Mouse (Mus musculus) MEL (cell line): Measurements from ENCODE around the gene Ube2a.

Experiments used
- CTCF ChIP-seq, 3 experiments: IDR thresholded peaks in 2 of 3; conservative IDR thresholded peaks in 1 of 3; 2 replicates each; pipeline ENCODE4 v1.5.1; 2011 to 2012; ENCODE audit warnings: low read length in 3 of 3, low read depth in 2 of 3, mild to moderate bottlenecking in 2 of 3, improper control_type of control experiment in 1 of 3, inconsistent platforms in 1 of 3, mixed read lengths in 1 of 3, moderate library complexity in 1 of 3; ENCODE audit not compliant: control insufficient read depth in 1 of 3, insufficient read depth in 1 of 3, poor library complexity in 1 of 3, severe bottlenecking in 1 of 3
- POLR2A ChIP-seq, 2 experiments: IDR thresholded peaks; 2 replicates each; pipeline ENCODE4 v1.6.1; 2011 to 2012; ENCODE audit warnings: low read length in 2 of 2, mild to moderate bottlenecking in 2 of 2, control low read depth in 1 of 2, improper control_type of control experiment in 1 of 2, low read depth in 1 of 2, moderate library complexity in 1 of 2; ENCODE audit not compliant: control insufficient read depth in 1 of 2, insufficient read depth in 1 of 2, poor library complexity in 1 of 2

DNA sequence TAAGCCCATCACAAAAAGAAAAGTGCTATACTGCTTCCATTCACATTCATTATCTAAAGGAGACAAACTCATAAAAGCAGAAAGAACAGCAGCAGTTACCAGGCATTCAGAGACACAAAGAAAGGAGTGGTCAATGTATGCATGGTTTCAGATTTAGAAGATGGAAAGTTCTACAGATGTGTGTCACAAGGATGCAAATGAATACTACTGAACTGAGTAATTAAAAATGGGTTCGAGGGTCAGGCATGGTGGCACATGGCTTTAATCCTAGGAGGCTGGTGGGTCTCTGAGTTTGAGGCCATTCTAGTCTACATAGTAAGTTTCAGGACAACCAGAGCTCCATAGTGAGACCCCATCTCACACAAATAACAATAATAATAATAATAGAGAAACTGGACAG is 26.5 kb upstream of the Ube2a start:
- TF ChIP-seq CTCF (IDR thresholded peaks at IDR 0.05 in 2 of 3, conservative IDR thresholded peaks at IDR 0.05 in 1 of 3; ENCODE audit: control insufficient read depth in 1 of 3, insufficient read depth in 1 of 3, low read depth in 2 of 3, low read length in 3 of 3, poor library complexity in 1 of 3, severe bottlenecking in 1 of 3) (no peak), POLR2A (IDR thresholded peaks at IDR 0.05; ENCODE audit: control insufficient read depth in 1 of 2, insufficient read depth in 1 of 2, low read depth in 1 of 2, low read length in 2 of 2, poor library complexity in 1 of 2) (no peak)
